Mouse (Mus musculus) adrenal gland, postnatal 4 days (tissue): ENCODE data around the gene Sel1l2. TPM values are rescaled to one million over a fixed set of nuclear protein-coding genes. Genes with fewer than 3 reads are reported as not detected.

Experiments used
- DNase-seq, 2 experiments: peaks; one replicate each; pipeline ENCODE4 v3.0.0; 2021 to 2022; ENCODE audit warnings: low spot score in 2 of 2, mixed read lengths in 2 of 2
- long read RNA-seq, 2 experiments: library from polyadenylated mRNA; stranded (forward); transcript quantifications; one replicate each; pipeline ENCODE4 v2.0.0; 2021
- total RNA-seq, 2 experiments: library from RNA; stranded (reverse); gene quantifications; 2 replicates each; pipeline ENCODE4 v1.2.3; 2021

Sel1l2 gene
- not detected for total RNA-seq
- long read RNA-seq, experiment 1, partial matches to known transcripts: 0 of 2 reads
- long read RNA-seq, experiment 1, other reads (novel, unspliced or antisense): 2 of 2 reads
- long read RNA-seq, experiment 2, partial matches to known transcripts: 0 of 1 reads
- long read RNA-seq, experiment 2, other reads (novel, unspliced or antisense): 1 of 1 reads

DNA sequence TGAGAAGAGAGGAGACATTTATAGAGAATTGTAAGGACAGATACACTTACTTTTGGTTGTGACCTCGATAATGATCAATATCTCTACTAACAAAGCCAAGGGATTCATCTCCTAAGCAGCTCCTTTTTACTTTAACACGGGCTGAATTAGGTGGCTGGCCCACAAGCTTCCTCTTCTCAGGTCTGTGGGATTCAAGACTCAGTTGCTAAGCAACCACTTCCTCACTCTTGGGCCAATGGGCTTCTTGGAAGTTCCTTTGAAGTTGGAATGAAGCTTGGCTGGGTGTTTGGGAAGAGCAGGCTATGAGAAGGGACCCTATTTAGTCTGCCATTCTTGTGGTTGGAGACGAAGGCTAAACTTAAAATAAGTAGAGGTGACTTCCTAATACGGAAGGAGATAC, at the start of gene Sel1l2:
Sel1l2 (minus strand) TSS at position 182 of the 400 bp plus-strand sequence.
- no peak for DNase-seq

GRCm38 (mm10) chr2:140439081-140439480, 49.6 kb upstream of the Sel1l2 start:
- DNase-seq: no peak

GRCm38 (mm10) chr2:140427283-140427682, 37.8 kb upstream of the Sel1l2 start:
- DNase-seq: no peak

DNA sequence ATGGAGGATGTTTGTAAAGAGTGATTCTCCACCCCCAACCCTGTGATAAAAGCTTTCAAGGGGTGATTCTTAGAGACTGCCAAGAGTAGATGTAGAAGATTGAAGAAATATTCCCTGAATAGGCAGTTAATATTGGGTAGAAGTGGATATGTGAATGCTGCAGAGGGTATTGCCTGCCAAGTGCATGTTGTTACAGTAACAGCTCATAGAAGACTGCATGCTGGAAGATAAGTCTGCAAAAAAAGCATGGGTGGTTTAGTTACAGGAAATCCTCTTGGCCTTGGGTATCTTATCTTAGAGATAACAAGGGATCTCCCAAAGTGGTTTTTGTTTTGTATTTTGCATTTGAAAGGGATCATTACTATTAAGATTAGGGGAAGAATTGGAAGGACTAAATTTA, 36.3 kb upstream of the Sel1l2 start:
- no peak for DNase-seq

GRCm38 (mm10) chr2:140395744-140396231, 6.3 kb upstream of the Sel1l2 start:
- DNase-seq: peak; percentile 3 to 11

- peak; percentile 94 to 95 for DNase-seq
Observed at GRCm38 (mm10) chr2:140395179-140395578, 5.7 kb upstream of the Sel1l2 start, which contains the start of gene Macrod2. Gene Macrod2, plus strand, starts transcription at chr2:140395309.

GRCm38 (mm10) chr2:140364804-140365203, 24.7 kb downstream of the Sel1l2 start:
- DNase-seq: no peak

DNA sequence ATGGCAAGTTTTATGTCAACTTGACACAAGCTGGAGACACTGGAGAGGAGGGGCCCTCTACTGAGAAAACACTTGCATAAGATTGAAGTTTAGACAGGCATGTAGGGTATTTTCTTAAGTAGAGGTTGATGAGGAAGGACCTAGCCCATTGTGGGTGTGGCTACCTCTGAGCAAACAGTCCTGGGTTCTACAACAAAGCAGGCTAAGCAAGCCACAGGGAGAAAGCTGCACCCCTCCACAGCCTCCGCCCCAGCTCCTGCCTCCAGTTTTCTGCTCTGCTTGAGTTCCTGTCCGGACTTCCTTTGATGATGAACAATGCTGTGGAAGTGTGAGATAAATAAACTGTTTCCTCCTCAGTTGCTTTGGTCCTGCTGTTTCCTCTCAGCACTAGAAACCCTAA, 29.6 kb downstream of the Sel1l2 start:
- no peak for DNase-seq

DNA sequence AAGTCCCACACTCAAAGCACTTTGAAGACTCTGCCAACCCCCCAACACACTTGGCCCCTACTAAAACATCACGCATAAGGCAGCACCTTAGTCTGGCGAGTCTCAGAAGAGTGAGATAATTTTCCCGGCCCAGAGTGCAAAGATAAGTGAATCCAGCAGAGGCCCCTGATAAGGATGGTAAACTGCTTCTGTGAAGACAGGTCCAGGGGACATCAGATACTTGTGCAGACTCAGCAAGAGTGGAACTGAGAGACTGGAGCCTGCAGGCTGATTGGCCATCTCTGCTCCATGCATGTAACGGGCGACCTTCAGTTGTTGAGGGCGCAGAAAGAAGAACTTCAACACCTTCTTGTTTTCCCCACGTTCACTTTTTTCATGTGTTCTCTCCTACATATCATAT, 47.1 kb downstream of the Sel1l2 start:
- no peak for DNase-seq

DNA sequence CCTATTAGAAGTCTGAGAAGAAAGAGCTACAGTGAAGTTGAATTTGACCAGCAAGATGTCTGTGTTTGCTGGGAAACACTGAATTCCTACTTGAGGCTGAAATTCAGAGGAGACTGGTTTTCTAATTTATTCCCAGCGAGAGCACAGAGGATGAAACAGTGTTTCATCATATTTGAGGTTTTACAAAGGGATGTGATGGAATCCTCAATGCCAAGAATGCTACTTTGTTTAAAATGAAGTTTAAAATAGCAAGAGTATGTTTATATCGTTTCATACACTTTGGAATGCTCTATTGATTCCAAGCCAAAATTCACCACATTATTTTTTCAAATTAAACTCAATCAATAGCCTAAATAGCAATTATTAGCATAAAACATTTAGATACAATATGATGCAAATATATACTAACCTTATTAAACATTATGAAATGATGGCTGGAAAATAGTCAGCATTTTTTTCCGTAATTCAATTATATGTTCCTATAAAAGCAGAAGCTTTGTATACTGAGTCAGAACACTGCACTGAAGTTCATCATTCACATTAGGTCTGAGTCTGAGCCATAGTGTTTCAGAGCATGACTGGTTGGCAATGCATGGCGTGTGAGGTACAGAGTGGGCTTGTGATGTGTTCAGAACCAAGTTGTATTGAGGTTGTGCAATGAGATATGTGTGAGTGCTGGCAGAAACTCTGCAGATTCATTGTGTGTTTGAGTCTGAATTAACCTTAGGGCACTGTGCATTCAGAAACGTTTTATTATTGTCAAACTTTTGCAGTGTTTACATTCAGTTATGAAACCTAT, 58.8 kb downstream of the Sel1l2 start:
- no peak for DNase-seq

DNA sequence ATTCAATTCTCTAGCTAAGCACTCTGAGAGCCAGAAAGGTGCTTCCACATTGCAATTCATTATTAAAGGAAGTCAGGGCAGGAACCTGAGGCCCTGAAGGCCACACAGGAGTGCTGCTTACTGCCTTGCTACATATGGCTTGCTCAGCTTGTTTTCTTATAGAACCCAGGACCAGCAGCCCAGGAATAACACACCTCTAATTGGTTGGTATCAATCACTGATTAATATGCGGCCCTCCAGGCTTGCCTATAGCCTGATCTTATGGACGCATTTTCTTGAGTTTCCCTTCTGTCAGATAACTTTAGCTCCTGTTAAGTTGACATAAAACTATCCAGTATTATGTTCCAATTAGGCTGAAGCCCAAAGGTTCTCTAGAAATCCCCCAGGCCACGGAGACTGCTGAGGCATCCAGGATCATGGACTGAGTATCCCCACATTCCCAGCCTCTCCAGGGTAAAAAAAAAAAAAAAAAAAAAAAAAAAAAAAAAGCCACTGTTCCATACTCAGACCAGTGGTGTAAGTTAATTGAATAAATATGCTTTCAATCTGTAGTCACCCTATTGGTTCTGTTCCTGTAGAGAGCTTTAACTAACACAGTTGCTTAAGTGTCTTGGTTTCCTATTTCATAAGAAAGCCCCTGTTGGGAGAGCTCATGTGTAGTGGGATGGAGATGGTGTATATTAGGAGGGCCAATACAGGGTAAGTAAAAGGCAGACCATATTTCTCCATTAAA, 86.4 kb downstream of the Sel1l2 start:
- DNase-seq: no peak

DNA sequence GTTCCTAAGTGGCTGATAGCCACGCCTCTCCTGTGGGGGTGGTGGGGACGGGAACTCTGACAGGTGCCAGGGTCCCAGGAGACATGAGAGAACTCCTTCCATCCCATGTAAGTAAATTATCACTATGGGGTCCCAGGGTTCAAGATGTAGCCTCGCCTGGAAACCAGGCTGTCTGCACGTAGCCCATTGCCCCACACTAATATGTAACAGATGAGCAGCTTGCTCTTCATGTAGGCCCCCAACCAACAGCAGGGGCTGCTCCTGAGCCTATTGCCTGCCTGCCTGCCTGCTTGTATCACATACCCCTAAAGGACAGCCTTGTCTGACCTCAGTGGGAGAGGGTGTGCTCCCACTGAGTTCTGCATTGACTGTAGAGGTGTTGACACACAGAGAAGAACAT, 92.4 kb downstream of the Sel1l2 start:
- DNase-seq: no peak

GRCm38 (mm10) chr2:140293820-140294219, 95.7 kb downstream of the Sel1l2 start:
- DNase-seq: no peak

- no peak for DNase-seq
Observed at GRCm38 (mm10) chr2:140280808-140281207, 108.7 kb downstream of the Sel1l2 start.

GRCm38 (mm10) chr2:140255595-140256141, 133.8 kb downstream of the Sel1l2 start:
- DNase-seq: no peak

- DNase-seq: no peak
Observed at GRCm38 (mm10) chr2:140254256-140254655, 135.2 kb downstream of the Sel1l2 start.

DNA sequence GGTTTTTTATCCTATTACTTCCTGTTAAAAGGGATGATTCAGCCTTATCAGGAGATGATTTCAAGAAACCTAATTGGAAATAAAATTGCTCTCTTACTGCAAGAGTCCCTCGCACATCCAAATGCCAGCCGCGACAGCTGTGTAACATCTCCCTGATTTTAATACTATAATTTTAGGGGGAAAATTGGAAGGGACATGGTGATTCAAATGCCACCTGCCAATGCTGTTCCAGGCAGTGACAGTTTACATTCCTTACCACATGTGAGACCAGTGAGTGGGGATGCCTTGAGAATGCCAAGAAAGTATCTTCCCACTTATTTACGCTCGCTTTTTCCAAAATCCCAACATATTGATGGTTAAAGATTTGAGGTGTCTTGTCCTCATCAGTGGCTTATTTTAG, 146.4 kb downstream of the Sel1l2 start:
- no peak for DNase-seq

DNA sequence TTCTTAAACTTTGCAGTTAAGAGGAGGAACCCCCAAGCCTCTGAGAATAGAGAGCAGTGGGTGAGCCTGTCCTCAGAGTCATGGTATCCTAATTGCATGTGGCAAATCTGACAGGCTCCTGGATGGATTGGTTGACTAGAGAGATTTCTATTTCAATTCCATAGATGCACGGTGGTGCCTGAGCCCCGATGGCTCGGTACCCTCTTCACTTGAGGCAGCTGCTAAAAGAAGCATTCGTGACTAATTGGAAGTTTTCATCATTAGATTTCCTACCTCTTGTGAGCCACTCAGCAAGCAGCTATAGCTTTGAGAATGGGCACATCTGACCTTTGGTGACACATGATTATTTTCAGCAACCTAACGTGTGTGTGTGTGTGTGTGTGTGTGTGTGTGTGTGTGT, 147.1 kb downstream of the Sel1l2 start:
- DNase-seq: no peak

DNA sequence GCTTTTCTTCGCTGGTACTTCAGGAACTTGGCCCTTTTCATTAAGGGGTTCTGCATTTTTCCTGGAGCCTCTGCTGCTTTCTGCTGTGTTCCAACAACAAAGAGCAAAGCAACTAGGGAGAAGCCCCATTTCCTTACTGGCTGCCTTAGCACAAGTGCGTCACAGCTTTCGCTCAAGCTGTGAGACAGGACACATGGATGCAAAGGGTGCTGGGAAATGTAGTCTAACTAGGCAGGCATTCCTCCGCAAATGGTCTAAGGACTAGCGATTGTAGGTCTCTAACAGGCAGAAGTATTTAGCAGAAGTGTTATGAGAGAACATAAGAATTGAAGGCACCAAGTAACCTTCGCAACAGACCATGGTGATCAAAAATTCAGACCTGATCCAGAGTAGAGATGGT, 152.3 kb downstream of the Sel1l2 start:
- no peak for DNase-seq

DNA sequence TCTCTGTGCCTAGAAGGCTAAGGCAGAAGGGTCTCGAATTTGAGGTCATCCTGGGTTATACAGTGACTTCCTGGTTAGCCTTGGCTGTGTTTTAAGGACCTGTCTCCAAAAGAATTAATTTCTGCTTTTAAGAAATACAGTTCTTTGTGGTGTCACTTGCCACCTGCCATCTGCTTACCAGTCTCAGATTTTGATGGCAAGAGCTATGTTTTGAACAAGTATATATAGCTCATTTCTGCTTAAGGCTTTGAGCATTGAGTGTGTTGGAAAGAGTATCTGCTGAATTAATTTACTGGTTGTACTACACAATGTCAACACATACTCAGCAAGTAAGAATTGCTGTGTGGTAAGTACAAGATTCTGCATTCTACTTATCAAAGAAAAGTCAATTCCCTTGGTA, 159.2 kb downstream of the Sel1l2 start:
- no peak for DNase-seq

- no peak for DNase-seq
Observed at GRCm38 (mm10) chr2:140220325-140220724, 169.2 kb downstream of the Sel1l2 start.

- DNase-seq: no peak
Observed at GRCm38 (mm10) chr2:140215965-140216364, 173.5 kb downstream of the Sel1l2 start.
